Mouse (Mus musculus) hindlimb bud, embryonic 11.5 days (tissue): ENCODE data around the gene Mettl23.
"Not testable (repeated sequence)": the region's sequence is repeated elsewhere in the genome, so short reads cannot be mapped to it uniquely, and the experiment has no call there.

Experiments used
- DNase-seq: peaks from one replicate; pipeline ENCODE4 v3.0.0-alpha.2; 2012; ENCODE audit warnings: low read depth, low spot score; ENCODE audit errors: extremely low spot score

Mettl23 gene

GRCm38 (mm10) chr11:116847187-116848085 lies 4.4 kb downstream of the Mettl23 start:
- DNase-seq, result no peak

GRCm38 (mm10) chr11:116848086-116848876 lies 5.2 kb downstream of the Mettl23 start:
- no peak for DNase-seq

- DNase-seq, result not testable (repeated sequence)
These were observed 5.8 kb downstream of the Mettl23 start for GRCm38 (mm10) chr11:116848877-116849178.

- no peak for DNase-seq
These were observed 6.5 kb downstream of the Mettl23 start for GRCm38 (mm10) chr11:116849587-116849986.

GRCm38 (mm10) chr11:116850085-116850484 lies 7.0 kb downstream of the Mettl23 start:
- DNase-seq, result no peak

- no peak for DNase-seq
These were observed 7.9 kb downstream of the Mettl23 start for GRCm38 (mm10) chr11:116850833-116851477.

GRCm38 (mm10) chr11:116851576-116852290 lies 8.7 kb downstream of the Mettl23 start:
- DNase-seq, result no peak

- no peak for DNase-seq
These were observed 9.3 kb downstream of the Mettl23 start, which contains the start of gene Mfsd11 for GRCm38 (mm10) chr11:116852291-116852890. Mfsd11 (plus strand) TSS chr11:116852440.

GRCm38 (mm10) chr11:116852891-116853511 lies 9.9 kb downstream of the Mettl23 start, which contains the start of gene Srsf2:
Srsf2 (minus strand) TSS chr11:116853094.
- no peak for DNase-seq

- DNase-seq, result no peak
These were observed 10.4 kb downstream of the Mettl23 start for GRCm38 (mm10) chr11:116853512-116853928.

- no peak for DNase-seq
These were observed 11.2 kb downstream of the Mettl23 start for GRCm38 (mm10) chr11:116854279-116854678.

GRCm38 (mm10) chr11:116857183-116857850 lies 14.2 kb downstream of the Mettl23 start:
- DNase-seq, result no peak

GRCm38 (mm10) chr11:116864444-116864843 lies 21.4 kb downstream of the Mettl23 start:
- DNase-seq, result no peak

- DNase-seq, result no peak
These were observed 23.0 kb downstream of the Mettl23 start for GRCm38 (mm10) chr11:116865945-116866585.

- DNase-seq, result no peak
These were observed 25.1 kb downstream of the Mettl23 start for GRCm38 (mm10) chr11:116868129-116868528.

- DNase-seq, result no peak
These were observed 26.1 kb downstream of the Mettl23 start for GRCm38 (mm10) chr11:116869223-116869622.

GRCm38 (mm10) chr11:116869641-116870040 lies 26.6 kb downstream of the Mettl23 start:
- DNase-seq, result no peak

GRCm38 (mm10) chr11:116871538-116871937 lies 28.5 kb downstream of the Mettl23 start:
- no peak for DNase-seq

GRCm38 (mm10) chr11:116873987-116874386 lies 30.9 kb downstream of the Mettl23 start:
- no peak for DNase-seq
